Mouse (Mus musculus) colon, adult 2 months (tissue): ENCODE results near the gene Vti1a. TPM values are rescaled to one million over a fixed set of nuclear protein-coding genes. Genes with fewer than 3 reads are reported as not detected.

Source experiments
- polyA plus RNA-seq: library from polyadenylated mRNA; depleted of rRNA; stranded (reverse); fragments of >200 nt; gene quantifications from 2 replicates; pipeline ENCODE4 v1.2.3, GENCODE M21; 2012; rRNA removed

Gene Vti1a
- 8.7 and 9.2 TPM in 2 replicates for polyA plus RNA-seq

GRCm38 (mm10) chr19:55316109-55316714 is at the start of gene Vti1a:
Gene Vti1a (plus strand): TSS chr19:55316295.

GRCm38 (mm10) chr19:55315452-55316108 is 515 bp upstream of the Vti1a start, which contains the start of gene Zdhhc6:
Gene Zdhhc6 (minus strand): TSS chr19:55316032.

Other genes with a start within 250 kb of the Vti1a start
- 13.4 and 14.7 TPM in 2 replicates for gene Gpam, start 189.1 kb upstream of the Vti1a start, polyA plus RNA-seq
- gene Tectb, start 135.6 kb upstream of the Vti1a start, polyA plus RNA-seq: 0.08 TPM in 1 of 2 replicates, not detected in the other
- gene Gucy2g, start 75.1 kb upstream of the Vti1a start, polyA plus RNA-seq: 0.13 and 0.15 TPM in 2 replicates
- gene Acsl5, start 64.4 kb upstream of the Vti1a start, polyA plus RNA-seq: 9.3 and 9.7 TPM in 2 replicates
- gene Zdhhc6, start 263 bp upstream of the Vti1a start, polyA plus RNA-seq: 7.0 TPM in 2 replicates